Mouse (Mus musculus) CH12.LX (cell line): ENCODE data around the gene Numb.

Experiments used
- CTCF ChIP-seq, 2 experiments: IDR thresholded peaks in 1 of 2; conservative IDR thresholded peaks in 1 of 2; 2 replicates each; pipeline ENCODE4 v1.5.1; 2011 to 2012; ENCODE audit warnings: low read depth in 2 of 2, low read length in 2 of 2, improper control_type of control experiment in 1 of 2, inconsistent platforms in 1 of 2, mild to moderate bottlenecking in 1 of 2, moderate library complexity in 1 of 2
- MAFK ChIP-seq: IDR thresholded peaks from 2 replicates; pipeline ENCODE4 v1.6.1; 2011; ENCODE audit warnings: low read length, improper control_type of control experiment; ENCODE audit not compliant: insufficient replicate concordance
- MAZ ChIP-seq: IDR thresholded peaks from 2 replicates; pipeline ENCODE4 v1.6.1; 2012; ENCODE audit warnings: low read depth, mild to moderate bottlenecking, inconsistent platforms, low read length, improper control_type of control experiment, moderate library complexity
- RAD21 ChIP-seq: IDR thresholded peaks from 2 replicates; pipeline ENCODE4 v1.6.1; 2011; ENCODE audit warnings: low read depth, mild to moderate bottlenecking, low read length, improper control_type of control experiment, moderate library complexity

- no peak for TF ChIP-seq MAFK
- TF ChIP-seq CTCF (conservative IDR thresholded peaks at IDR 0.05 in 1 of 2, IDR thresholded peaks at IDR 0.05 in 1 of 2; ENCODE audit: low read depth in 2 of 2, low read length in 2 of 2), result no peak
- TF ChIP-seq RAD21, result no peak
- TF ChIP-seq MAZ, result 0 out of 2 replicates have a peak, but pooled peaks have one; percentile 34
Observed at GRCm38 (mm10) chr12:83922724-83923485, 1.2 kb upstream of the Numb start.
